Mouse (Mus musculus): ENCODE measurements at regions not wholly inside any gene's neighbourhood (a gene's known extent, or its start where the extent isn't known, plus 50 kb on each side); places are given as distances from the start of the nearest gene placed in this dataset.
"Not testable (repeated sequence)": the region's sequence is repeated elsewhere in the genome, so short reads cannot be mapped to it uniquely, and the experiment has no call there.

GRCm38 (mm10) chr17:74138517-74138916 is 90.8 kb upstream of the Srd5a2 start:
- not testable (repeated sequence) for TF ChIP-seq CTCF (conservative IDR thresholded peaks at IDR 0.05 in 1 of 2, IDR thresholded peaks at IDR 0.05 in 1 of 2; ENCODE audit: low read depth in 2 of 2, low read length in 2 of 2); TBP (conservative IDR thresholded peaks at IDR 0.05; ENCODE audit: low read depth, low read length); MAX (IDR thresholded peaks at IDR 0.05; ENCODE audit: low read length); EP300 (IDR thresholded peaks at IDR 0.05; ENCODE audit: low read length); MXI1 (IDR thresholded peaks at IDR 0.05; ENCODE audit: low read depth, low read length); ZKSCAN1 (IDR thresholded peaks at IDR 0.05; ENCODE audit: borderline replicate concordance, low read depth, low read length); POLR2A (IDR thresholded peaks at IDR 0.05; ENCODE audit: low read depth, low read length); ETS1 (conservative IDR thresholded peaks at IDR 0.05; ENCODE audit: low read depth, low read length); RAD21 (IDR thresholded peaks at IDR 0.05; ENCODE audit: low read depth, low read length); MYC (IDR thresholded peaks at IDR 0.05; ENCODE audit: low read depth, low read length)

Data from CH12.LX (cell line).